Mouse (Mus musculus) CD4-positive, CD25-positive, alpha-beta regulatory T cell (primary cell): ENCODE measurements around the gene Gm5724. TPM values are rescaled to one million over a fixed set of nuclear protein-coding genes. Genes with fewer than 3 reads are reported as not detected.

Source experiments
- polyA plus RNA-seq: library from polyadenylated mRNA; unstranded; fragments of 100-300 nt; shearing (Covaris generic); gene quantifications from one replicate; pipeline ENCODE4 v1.2.1, GENCODE M21; 2017

Gm5724 gene
- 0.07 TPM for polyA plus RNA-seq

GRCm38 (mm10) chr6:141773710-141774109, at the start of gene Gm5724:
Gm5724 (minus strand) TSS chr6:141773810.

Other genes with a start within 250 kb of the Gm5724 start
- not detected for gene Slco1c1, start 249.4 kb downstream of the Gm5724 start, polyA plus RNA-seq
- not detected for gene Slco1b2, start 144.3 kb downstream of the Gm5724 start, polyA plus RNA-seq
- gene Slco1a4, start 82.4 kb upstream of the Gm5724 start, polyA plus RNA-seq = 0.20 TPM
- gene Slco1a1, start 173.2 kb upstream of the Gm5724 start, polyA plus RNA-seq = not detected
- not detected for gene Gm6614, start 237.6 kb upstream of the Gm5724 start, polyA plus RNA-seq